Mouse (Mus musculus): ENCODE results near the gene Pmf1.
"Not testable (repeated sequence)": the region's sequence is repeated elsewhere in the genome, so short reads cannot be mapped to it uniquely, and the experiment has no call there.

Gene Pmf1

GRCm38 (mm10) chr3:88439582-88439981, 29.5 kb upstream of the Pmf1 start:
- DNase-seq (ENCODE audit: low spot score in 2 of 2) = no peak

DNA sequence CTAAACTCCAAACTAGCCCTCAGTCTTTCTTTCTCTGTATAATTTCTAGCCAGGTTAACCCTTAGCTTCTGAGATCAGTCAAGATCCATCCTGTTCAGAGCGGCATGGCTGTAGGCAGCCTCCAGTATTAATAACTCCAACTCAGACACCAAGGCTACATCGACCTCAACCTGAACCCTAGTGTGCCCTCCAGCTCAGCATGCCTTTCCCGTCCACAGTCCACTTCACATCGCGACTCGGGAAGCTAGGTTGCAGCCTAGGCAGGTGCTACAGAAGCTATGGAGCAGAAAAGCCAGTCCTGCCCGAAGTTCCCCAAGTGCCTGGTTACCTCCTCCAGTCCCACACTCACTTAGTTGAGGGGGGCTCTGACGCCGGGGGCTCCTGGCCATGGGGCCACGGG, 27.3 kb upstream of the Pmf1 start:
- DNase-seq (ENCODE audit: low spot score in 2 of 2) = no peak

- no peak for DNase-seq (ENCODE audit: low spot score in 2 of 2)
Observed at GRCm38 (mm10) chr3:88436395-88437201, 26.5 kb upstream of the Pmf1 start.

DNA sequence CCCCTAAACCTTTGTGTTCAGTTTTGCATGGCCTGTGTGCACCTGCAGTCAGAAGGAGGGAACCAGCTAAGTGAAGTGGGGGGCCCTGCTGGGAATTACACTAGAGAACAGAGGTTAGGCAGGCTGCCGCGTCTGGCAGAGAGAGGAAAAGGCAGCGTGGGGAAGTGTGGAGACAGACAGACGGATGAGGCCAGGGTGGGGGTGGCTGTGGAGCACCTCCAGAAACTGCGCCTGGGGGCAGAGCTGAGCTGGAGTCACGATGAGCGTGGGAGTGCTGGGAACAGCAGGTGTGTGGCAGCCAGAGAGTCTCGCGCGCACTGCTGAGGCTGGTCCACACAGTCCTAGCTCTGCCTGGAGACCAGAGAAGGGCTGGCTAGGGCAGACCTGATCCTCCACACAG, 25.4 kb upstream of the Pmf1 start:
- peak; percentile 87 to 90 for DNase-seq (ENCODE audit: low spot score in 2 of 2)

DNA sequence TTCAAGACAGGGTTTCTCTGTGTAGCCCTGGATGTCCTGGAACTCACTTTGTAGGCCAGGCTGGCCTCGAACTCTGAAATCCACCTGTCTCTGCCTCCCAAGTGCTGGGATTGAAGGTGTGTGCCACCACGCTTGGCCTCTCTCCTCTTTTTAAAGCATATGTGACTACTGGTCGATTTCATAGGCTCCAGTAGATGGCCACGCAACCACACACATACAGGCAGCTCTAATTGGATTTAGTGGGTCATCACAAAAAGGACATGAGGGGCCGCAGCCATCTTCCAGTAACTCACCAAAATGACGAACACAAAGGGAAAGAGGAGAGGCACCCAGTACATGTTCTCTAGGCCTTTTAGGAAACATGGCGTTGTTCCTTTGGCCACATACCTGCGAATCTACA, 18.5 kb upstream of the Pmf1 start:
- not testable (repeated sequence) for DNase-seq (ENCODE audit: low spot score in 2 of 2)

DNA sequence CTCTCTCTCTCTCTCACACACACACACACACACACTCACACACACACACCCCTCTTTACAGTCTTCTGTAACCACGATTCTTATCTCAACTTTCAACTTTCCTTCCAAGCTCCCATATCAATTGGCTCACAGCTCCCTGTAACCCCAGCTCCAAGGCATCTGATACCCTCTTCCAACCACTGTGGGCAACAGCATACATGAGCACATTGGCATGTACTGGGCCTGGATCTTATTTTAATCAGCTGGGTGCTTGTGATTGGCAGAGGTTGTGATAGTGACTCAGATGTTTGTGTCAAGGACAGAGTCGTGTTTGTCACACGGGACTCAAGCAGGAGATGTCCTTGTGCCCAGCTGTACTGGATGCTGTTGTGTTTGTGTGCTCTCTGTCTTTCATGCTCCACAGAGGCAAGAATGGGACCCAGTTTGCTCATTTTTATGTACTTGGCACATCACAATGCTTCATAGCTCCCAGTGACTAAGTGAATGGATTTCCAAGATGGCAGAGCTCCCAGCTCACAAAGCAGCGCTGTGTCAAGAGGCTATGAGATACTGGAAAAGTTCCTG, 17.3 kb upstream of the Pmf1 start:
- DNase-seq (ENCODE audit: low spot score in 2 of 2) = no peak

DNA sequence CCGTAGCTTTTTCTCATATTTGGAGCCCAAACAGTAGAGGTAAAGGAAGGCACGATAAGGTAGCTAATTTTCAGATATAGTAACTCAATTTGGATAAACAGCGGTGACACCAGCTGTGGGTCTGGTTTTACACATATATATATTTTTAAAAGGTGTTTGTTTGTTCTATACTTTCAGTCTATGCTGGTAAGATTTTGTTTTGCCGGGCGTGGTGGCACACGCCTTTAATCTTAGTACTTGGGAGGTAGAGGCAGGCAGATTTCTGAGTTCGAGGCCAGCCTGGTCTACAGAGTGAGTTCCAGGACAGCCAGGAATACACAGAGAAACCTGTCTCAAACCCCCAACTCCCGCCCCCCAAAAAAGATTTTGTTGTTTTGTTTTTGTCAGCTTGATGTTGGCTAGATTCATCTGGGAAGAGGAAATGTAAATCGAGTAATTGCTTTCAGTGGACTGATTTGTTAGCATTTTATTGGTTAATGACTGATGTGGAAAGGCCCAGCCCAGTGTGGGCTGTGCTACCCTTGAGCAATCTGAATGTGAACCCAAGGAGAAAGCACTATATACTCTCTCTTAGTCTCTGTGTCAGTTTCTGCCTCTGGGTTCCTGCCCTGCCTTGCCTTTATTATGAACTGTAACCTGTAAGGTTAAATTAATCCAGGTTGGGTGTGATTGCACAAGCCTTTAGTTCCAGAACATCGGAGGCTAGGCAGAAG, 15.7 kb upstream of the Pmf1 start:
- DNase-seq (ENCODE audit: low spot score in 2 of 2) = no peak

- DNase-seq (ENCODE audit: low spot score in 2 of 2) = no peak
Observed at GRCm38 (mm10) chr3:88425330-88425689, 15.2 kb upstream of the Pmf1 start.

DNA sequence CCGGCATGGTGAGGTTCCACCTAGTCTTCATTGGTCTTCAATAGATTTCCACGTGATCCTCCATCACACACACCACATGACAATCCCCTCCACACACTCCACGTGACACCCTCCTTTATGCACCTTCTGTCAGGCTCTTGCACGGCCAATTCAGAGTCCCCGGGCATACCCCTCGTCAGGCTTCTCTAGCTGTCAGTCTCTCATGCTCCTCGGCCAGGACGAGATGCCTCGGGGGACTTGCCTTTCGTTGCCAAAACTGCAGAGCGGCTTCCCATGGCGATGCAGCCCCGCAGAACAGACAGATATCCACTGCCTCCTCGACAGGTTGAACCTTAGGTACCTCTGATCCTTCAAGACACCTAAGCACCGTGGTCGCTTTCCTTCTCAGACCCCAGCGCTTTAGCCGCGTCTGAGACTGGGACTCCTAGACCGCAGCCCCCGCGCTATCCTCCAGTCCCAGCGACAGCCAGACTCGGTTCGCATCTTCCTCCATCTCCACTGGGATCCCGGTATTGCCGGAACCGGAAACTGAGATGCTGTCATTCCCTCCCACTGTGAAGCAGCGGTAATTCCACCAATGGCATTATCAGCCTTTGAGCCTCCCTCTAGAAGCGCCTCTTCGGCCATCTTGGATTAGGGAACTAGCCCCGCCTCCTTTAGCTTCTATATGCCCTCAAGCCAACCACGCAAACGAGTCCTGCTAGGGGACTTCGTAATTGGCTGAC, 14.6 kb upstream of the Pmf1 start, which contains the start of gene Slc25a44:
Slc25a44 (minus strand) TSS at position 535 of the 725 bp plus-strand sequence.
- peak; percentile 89 to 95 for DNase-seq (ENCODE audit: low spot score in 2 of 2)

- peak in 1 of 2 experiments; percentile 44 for DNase-seq (ENCODE audit: low spot score in 2 of 2)
Observed at GRCm38 (mm10) chr3:88422020-88422720, 12.0 kb upstream of the Pmf1 start.

DNA sequence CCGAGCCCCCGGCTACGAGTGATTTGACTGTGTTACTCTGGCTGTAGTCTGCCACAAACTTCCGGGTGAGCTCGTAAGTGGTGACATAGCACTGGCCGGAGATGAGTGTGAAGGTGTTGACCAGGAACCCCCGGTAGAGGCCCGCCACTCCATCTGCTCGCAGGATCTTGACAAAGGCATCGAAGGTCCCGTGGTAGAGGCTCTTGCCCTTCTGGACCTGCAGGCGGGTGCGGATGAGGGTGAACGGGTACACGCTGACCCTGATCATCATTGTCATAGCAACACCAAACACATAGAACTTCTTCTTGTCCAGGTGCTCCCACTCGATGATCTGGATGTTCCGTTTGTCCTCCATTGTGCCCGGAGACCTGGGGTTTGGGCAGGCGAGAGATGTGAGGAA, 10.6 kb upstream of the Pmf1 start:
- DNase-seq (ENCODE audit: low spot score in 2 of 2) = no peak

DNA sequence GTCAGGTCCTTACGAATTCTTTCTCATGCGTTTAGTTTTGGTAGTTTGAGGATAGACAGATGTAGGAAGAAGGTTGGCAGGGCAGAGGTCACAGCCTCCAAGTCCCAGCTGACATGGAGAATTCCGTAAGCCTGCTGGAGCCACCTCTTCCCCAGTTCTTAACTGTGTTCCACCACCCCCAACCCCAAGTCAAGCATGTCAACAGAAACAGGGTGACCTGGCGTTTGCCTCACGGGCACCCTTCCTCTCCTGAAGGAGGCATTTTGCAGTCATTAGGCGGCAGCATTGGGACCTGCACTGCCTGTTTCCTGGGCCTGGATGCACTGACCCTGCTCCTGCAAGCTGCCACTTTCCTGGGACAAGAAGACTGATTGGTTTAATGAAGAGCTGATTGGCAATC, 7.9 kb upstream of the Pmf1 start:
- DNase-seq (ENCODE audit: low spot score in 2 of 2) = no peak

DNA sequence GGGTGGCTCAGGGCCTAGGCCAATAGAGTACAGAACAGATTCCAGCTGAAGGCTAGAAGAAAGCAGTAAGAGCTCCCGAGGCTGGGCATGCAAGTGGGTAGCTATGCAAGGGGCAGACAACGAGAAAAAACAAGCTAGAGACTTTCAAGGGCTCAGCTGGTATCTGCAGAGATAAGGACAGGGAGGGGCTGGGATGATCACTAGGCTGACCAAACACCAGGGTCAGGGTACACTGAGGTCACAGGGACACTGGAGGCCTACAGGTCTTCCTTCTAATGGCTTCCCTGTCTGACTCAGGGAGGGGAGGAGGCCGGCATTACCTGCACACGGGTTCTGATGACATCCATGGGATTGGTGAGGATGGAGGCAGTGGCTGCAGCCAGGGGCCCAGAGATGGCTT, 5.5 kb upstream of the Pmf1 start:
- DNase-seq (ENCODE audit: low spot score in 2 of 2) = no peak

DNA sequence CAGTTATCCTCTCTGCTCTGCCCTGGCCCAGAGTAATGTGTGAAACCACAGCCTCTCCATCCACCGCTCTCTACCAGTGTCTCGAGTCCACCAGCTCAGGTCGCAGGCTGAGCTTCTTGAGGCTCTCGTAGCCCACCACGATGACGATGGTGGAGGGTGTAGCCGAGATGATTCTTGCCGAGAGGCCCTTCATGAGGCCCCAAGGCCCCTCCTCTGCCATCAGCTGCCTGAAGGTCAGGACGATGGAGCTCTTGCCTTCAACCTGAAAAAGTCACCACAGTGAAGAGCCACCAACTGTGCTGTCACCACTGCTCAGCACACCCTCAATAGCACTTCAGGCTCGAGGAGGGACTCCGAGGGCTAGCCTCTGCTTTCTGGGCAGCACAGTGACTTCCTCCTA, 2.5 kb upstream of the Pmf1 start:
- no peak for DNase-seq (ENCODE audit: low spot score in 2 of 2)

DNA sequence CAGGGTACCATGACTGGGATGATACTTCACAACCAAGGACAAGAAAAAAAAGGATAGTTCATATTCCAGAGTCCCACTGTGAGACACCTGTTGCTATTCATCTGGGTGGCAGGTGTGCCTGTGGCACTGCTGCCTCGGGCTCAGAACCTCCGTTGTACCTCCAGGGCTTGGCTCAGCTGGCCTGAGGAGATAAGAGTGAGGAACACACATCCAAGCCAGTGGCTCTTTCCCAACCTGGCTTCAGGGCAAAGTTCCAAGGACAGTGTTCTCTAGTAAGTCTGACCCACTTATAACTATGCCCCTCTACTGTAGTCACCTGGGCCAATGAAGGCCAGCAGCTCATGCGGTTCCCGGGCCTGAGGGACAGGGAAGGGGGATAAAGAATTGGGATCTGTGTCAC, 1.6 kb upstream of the Pmf1 start:
- no peak for DNase-seq (ENCODE audit: low spot score in 2 of 2)

GRCm38 (mm10) chr3:88410645-88411031, 507 bp upstream of the Pmf1 start:
- no peak for DNase-seq (ENCODE audit: low spot score in 2 of 2)

- DNase-seq (ENCODE audit: low spot score in 2 of 2) = no peak
Observed at GRCm38 (mm10) chr3:88408953-88409352, 1.2 kb downstream of the Pmf1 start.

GRCm38 (mm10) chr3:88407529-88407928, 2.6 kb downstream of the Pmf1 start:
- no peak for DNase-seq (ENCODE audit: low spot score in 2 of 2)

- DNase-seq (ENCODE audit: low spot score in 2 of 2) = peak; percentile 41 to 54
Observed at GRCm38 (mm10) chr3:88407090-88407489, 3.0 kb downstream of the Pmf1 start.

GRCm38 (mm10) chr3:88403522-88404230, 6.5 kb downstream of the Pmf1 start:
- no peak for DNase-seq (ENCODE audit: low spot score in 2 of 2)

DNA sequence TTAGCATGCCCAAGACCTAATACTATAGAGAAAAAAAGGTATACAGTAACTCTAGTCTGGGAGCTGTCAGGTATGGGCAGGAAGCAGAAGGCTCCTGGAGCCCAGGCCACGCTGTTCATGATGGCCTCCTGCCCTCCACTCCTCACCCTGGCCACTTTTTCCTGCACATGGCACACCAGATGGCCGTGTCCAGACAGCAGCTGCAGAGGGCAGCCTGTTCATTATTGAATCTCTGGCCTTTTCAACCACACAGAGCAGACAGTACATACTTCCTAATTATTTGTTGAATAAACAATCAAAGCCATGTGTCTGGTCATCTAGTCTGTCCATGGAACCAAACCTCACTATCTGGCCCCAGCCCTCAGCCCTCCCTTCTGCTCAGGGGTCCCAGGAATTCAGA, 11.5 kb downstream of the Pmf1 start:
- DNase-seq (ENCODE audit: low spot score in 2 of 2) = no peak

Data from right cerebral cortex, postnatal 36 days (tissue).